29 mouse cellular contexts compared by ENCODE assay signal in genomic region chr7:39954110-39954509, GRCm38 (mm10).
DNase-seq lines count a peak whose midpoint lies in the region; ATAC-seq and TF ChIP-seq lines count a peak whose summit lies in the region.
"Had no signal": no experiment of that assay in that cellular context is flagged by ENCODE, and none has a peak within 500 bp of the region (broad histone marks: within the 10 kb centered on the region; RNA-seq: fewer than 3 reads in every experiment).

No protein-coding gene starts in this region.

- H3K9me3 ChIP-seq in heart, embryonic 10.5 days, result no peaks in the 10 kb centered on the region
- H3K9me3 ChIP-seq in lung, embryonic 14.5 days (ENCODE audit: low read depth, low read length), result no peaks in the 10 kb centered on the region
- H3K9me3 ChIP-seq in heart, embryonic 14.5 days (ENCODE audit: control insufficient read depth, low read length), result no peaks in the 10 kb centered on the region
- H3K9me3 ChIP-seq in liver, postnatal 0 days (ENCODE audit: low read length), result no peaks in the 10 kb centered on the region
- H3K9me3 ChIP-seq: embryonic facial prominence, embryonic 13.5 days; forebrain, embryonic 10.5 days; forebrain, embryonic 15.5 days; hindbrain, embryonic 15.5 days; midbrain, embryonic 13.5 days; neural tube, embryonic 13.5 days had no signal

- no peak overlapping the region for H3K9ac ChIP-seq in lung, embryonic 14.5 days
- H3K9ac ChIP-seq in heart, embryonic 14.5 days (ENCODE audit: low read length), result no peak overlapping the region
- H3K9ac ChIP-seq in liver, postnatal 0 days (replicated peaks), result no peak overlapping the region
- H3K9ac ChIP-seq: embryonic facial prominence, embryonic 13.5 days; forebrain, embryonic 15.5 days; hindbrain, embryonic 15.5 days; liver, embryonic 14.5 days; midbrain, embryonic 13.5 days; neural tube, embryonic 13.5 days had no signal

- TF ChIP-seq CTCF in lung, embryonic 14.5 days (IDR thresholded peaks at IDR 0.05; ENCODE audit: low read depth), result no peak
- TF ChIP-seq CTCF in liver, postnatal 0 days (IDR thresholded peaks at IDR 0.05; ENCODE audit: low read depth), result no peak

- H3K27me3 ChIP-seq in heart, embryonic 10.5 days (ENCODE audit: insufficient read depth, poor library complexity, severe bottlenecking), result no peaks in the 10 kb centered on the region
- H3K27me3 ChIP-seq in lung, embryonic 14.5 days (ENCODE audit: insufficient read depth, low read length), result no peaks in the 10 kb centered on the region
- H3K27me3 ChIP-seq in heart, embryonic 14.5 days (ENCODE audit: control insufficient read depth, insufficient read depth, low read length), result no peaks in the 10 kb centered on the region
- H3K27me3 ChIP-seq in liver, postnatal 0 days (ENCODE audit: insufficient read depth, low read length), result no peaks in the 10 kb centered on the region
- H3K27me3 ChIP-seq: embryonic facial prominence, embryonic 13.5 days; forebrain, embryonic 15.5 days; hindbrain, embryonic 15.5 days; midbrain, embryonic 13.5 days; neural tube, embryonic 13.5 days had no signal

- intact Hi-C loops in heart, postnatal 36 days (cut with DNase I), result no loop called here
- intact Hi-C loops in heart, postnatal 10 days (cut with DNase I), result loop anchor here (10.0 kb wide), 1 partner anchor 311 kb away; no protein-coding TSS in a partner anchor

- TF ChIP-seq EP300 in liver, postnatal 0 days (IDR thresholded peaks at IDR 0.05; ENCODE audit: low read depth), result no peak

- H3K4me2 ChIP-seq in lung, embryonic 14.5 days, result no peak overlapping the region
- H3K4me2 ChIP-seq in heart, embryonic 14.5 days (ENCODE audit: low read length), result no peak overlapping the region
- no peak overlapping the region for H3K4me2 ChIP-seq in liver, postnatal 0 days (ENCODE audit: low read depth, low read length)
- H3K4me2 ChIP-seq: embryonic facial prominence, embryonic 13.5 days; forebrain, embryonic 15.5 days; hindbrain, embryonic 15.5 days; midbrain, embryonic 13.5 days; neural tube, embryonic 13.5 days had no signal

- 12% methylated on average over 7 of the region's 7 CpGs for WGBS in heart, embryonic 10.5 days
- 16% methylated on average over 7 of the region's 7 CpGs for WGBS in lung, embryonic 14.5 days
- 9% methylated on average over 7 of the region's 7 CpGs for WGBS in heart, embryonic 14.5 days
- 56% methylated on average over 7 of the region's 7 CpGs for WGBS in liver, postnatal 0 days (ENCODE audit: insufficient replicate concordance)

- H3K4me3 ChIP-seq in heart, embryonic 10.5 days, result no peak overlapping the region
- no peak overlapping the region for H3K4me3 ChIP-seq in lung, embryonic 14.5 days (ENCODE audit: low read depth, low read length)
- H3K4me3 ChIP-seq in heart, embryonic 14.5 days (ENCODE audit: control insufficient read depth in 1 of 2, insufficient read depth in 1 of 2, low read depth in 1 of 2, low read length in 2 of 2), result no peak overlapping the region
- H3K4me3 ChIP-seq in liver, postnatal 0 days (ENCODE audit: low read depth, low read length), result no peak overlapping the region
- H3K4me3 ChIP-seq: embryonic facial prominence, embryonic 13.5 days; forebrain, embryonic 10.5 days; forebrain, embryonic 15.5 days; gastrocnemius, adult 2 months; hindbrain, embryonic 15.5 days; midbrain, embryonic 13.5 days; neural tube, embryonic 13.5 days had no signal

- H3K27ac ChIP-seq in heart, embryonic 10.5 days, result no peak overlapping the region
- H3K27ac ChIP-seq in lung, embryonic 14.5 days (ENCODE audit: low read depth), result no peak overlapping the region
- peak overlapping the region; percentile 52 to 58 for H3K27ac ChIP-seq in heart, embryonic 14.5 days (replicated peaks in 1 of 2; ENCODE audit: control insufficient read depth in 1 of 2, insufficient read depth in 1 of 2, low read depth in 2 of 2, low read length in 2 of 2)
- H3K27ac ChIP-seq in liver, postnatal 0 days (ENCODE audit: low read depth), result no peak overlapping the region
- H3K27ac ChIP-seq: embryonic facial prominence, embryonic 13.5 days; forebrain, embryonic 10.5 days; forebrain, embryonic 15.5 days; gastrocnemius, adult 2 months; hindbrain, embryonic 15.5 days; liver, embryonic 14.5 days; macrophage; midbrain, embryonic 13.5 days; neural tube, embryonic 13.5 days; stomach, postnatal 0 days had no signal

- H3K36me3 ChIP-seq in heart, embryonic 10.5 days, result no peaks in the 10 kb centered on the region
- H3K36me3 ChIP-seq in lung, embryonic 14.5 days (ENCODE audit: insufficient read depth), result no peaks in the 10 kb centered on the region
- no peaks in the 10 kb centered on the region for H3K36me3 ChIP-seq in heart, embryonic 14.5 days (ENCODE audit: control insufficient read depth, insufficient read depth, low read length)
- H3K36me3 ChIP-seq in liver, postnatal 0 days (replicated peaks; ENCODE audit: insufficient read depth, low read length), result no peaks in the 10 kb centered on the region
- H3K36me3 ChIP-seq: embryonic facial prominence, embryonic 13.5 days; forebrain, embryonic 10.5 days; forebrain, embryonic 15.5 days; hindbrain, embryonic 15.5 days; midbrain, embryonic 13.5 days; neural tube, embryonic 13.5 days had no signal

- 0 out of 2 replicates have a peak, but pooled peaks cover 6% of the 10 kb centered on the region for H3K4me1 ChIP-seq in heart, embryonic 10.5 days
- no peaks in the 10 kb centered on the region for H3K4me1 ChIP-seq in lung, embryonic 14.5 days (ENCODE audit: insufficient read depth)
- H3K4me1 ChIP-seq in heart, embryonic 14.5 days (ENCODE audit: control insufficient read depth in 2 of 2, insufficient read depth in 2 of 2, low read length in 2 of 2), result peaks cover 3 to 9% of the 10 kb centered on the region in 2 experiments; a peak in 2 of 4 replicates
- H3K4me1 ChIP-seq in liver, postnatal 0 days (ENCODE audit: insufficient read depth), result no peaks in the 10 kb centered on the region
- H3K4me1 ChIP-seq: embryonic facial prominence, embryonic 13.5 days; forebrain, embryonic 10.5 days; forebrain, embryonic 15.5 days; hindbrain, embryonic 15.5 days; midbrain, embryonic 13.5 days; neural tube, embryonic 13.5 days had no signal

- DNase-seq in heart, embryonic 10.5 days (ENCODE audit: low spot score), result peak; percentile 75
- DNase-seq in heart, postnatal 36 days, result no peak
- peak; percentile 10 for DNase-seq in lung, embryonic 14.5 days
- DNase-seq in lung, adult 18-20 months, result no peak
- peak; percentile 20 to 32 for DNase-seq in heart, postnatal 10 days
- DNase-seq in cerebellum, postnatal 10 days, result no peak
- DNase-seq in liver, postnatal 0 days, result no peak
- DNase-seq: adrenal gland, postnatal 14 days; cerebellum, adult 11 months; cerebellum, adult 9-10 months; embryo, embryonic 11 days; gastrocnemius, adult 2 months; kidney, adult 11 months; kidney, postnatal 14 days; liver; right cerebral cortex, postnatal 4 days; thymus, adult 18-20 months; thymus, postnatal 25 days had no signal

- no peak for ATAC-seq in lung, embryonic 14.5 days (ENCODE audit: insufficient read depth)
- peak; percentile 74 for ATAC-seq in heart, embryonic 14.5 days (ENCODE audit: insufficient number of reproducible peaks, insufficient read depth, low FRiP score, low read depth)
- ATAC-seq in liver, postnatal 0 days, result no peak
- ATAC-seq: forebrain, embryonic 15.5 days; inflammation-experienced regulatory T-cells, adult 6 months; midbrain, embryonic 13.5 days had no signal

Comparison
In these comparisons a context has a peak if more than half of its experiments do, and no peak if none do; other contexts are left out.
1. DNase-seq: peak in heart, embryonic 10.5 days (single experiment), lung, embryonic 14.5 days (single experiment) and heart, postnatal 10 days (2 of 2); none in heart, postnatal 36 days (0 of 2), lung, adult 18-20 months (0 of 2), cerebellum, postnatal 10 days (0 of 2) and liver, postnatal 0 days (single experiment).
2. H3K27ac ChIP-seq: peak in heart, embryonic 14.5 days (2 of 2); none in heart, embryonic 10.5 days (single experiment), lung, embryonic 14.5 days (single experiment) and liver, postnatal 0 days (single experiment).